Mouse (Mus musculus) activated CD4-positive, CD25-positive, alpha-beta regulatory T cell, adult 4 months (primary cell): ENCODE data around the gene Smyd3. TPM values are rescaled to one million over a fixed set of nuclear protein-coding genes. Genes with fewer than 3 reads are reported as not detected.
"Not testable (repeated sequence)": the region's sequence is repeated elsewhere in the genome, so short reads cannot be mapped to it uniquely, and the experiment has no call there.

Experiments used
- ATAC-seq: one replicate; pipeline ENCODE4 v1.8.0; 2017
- polyA plus RNA-seq, 2 experiments: library from polyadenylated mRNA; unstranded; fragments of 100-300 nt; shearing (Covaris generic); gene quantifications; one replicate each; pipeline ENCODE4 v1.2.1; 2017

Gene Smyd3
- polyA plus RNA-seq, 2 experiments from 2014 or later, result 24.6 to 32.6 TPM

GRCm38 (mm10) chr1:179373911-179374310, 143.9 kb downstream of the Smyd3 start:
- no peak for ATAC-seq

- ATAC-seq, result no peak
Measured at GRCm38 (mm10) chr1:179371191-179371590, 146.7 kb downstream of the Smyd3 start.

GRCm38 (mm10) chr1:179368426-179369010, 149.3 kb downstream of the Smyd3 start:
- no peak for ATAC-seq

GRCm38 (mm10) chr1:179361481-179362466, 156.1 kb downstream of the Smyd3 start:
- no peak for ATAC-seq

GRCm38 (mm10) chr1:179357111-179357510, 160.7 kb downstream of the Smyd3 start:
- no peak for ATAC-seq

GRCm38 (mm10) chr1:179354250-179354649, 163.6 kb downstream of the Smyd3 start:
- ATAC-seq, result no peak

- ATAC-seq, result no peak
Measured at GRCm38 (mm10) chr1:179345318-179345925, 172.4 kb downstream of the Smyd3 start.

GRCm38 (mm10) chr1:179343426-179343825, 174.4 kb downstream of the Smyd3 start:
- no peak for ATAC-seq

GRCm38 (mm10) chr1:179341589-179341988, 176.3 kb downstream of the Smyd3 start:
- no peak for ATAC-seq

GRCm38 (mm10) chr1:179339066-179339465, 178.8 kb downstream of the Smyd3 start:
- ATAC-seq, result no peak

GRCm38 (mm10) chr1:179337529-179337928, 180.3 kb downstream of the Smyd3 start:
- no peak for ATAC-seq

- no peak for ATAC-seq
Measured at GRCm38 (mm10) chr1:179326965-179327308, 190.9 kb downstream of the Smyd3 start.

- no peak for ATAC-seq
Measured at GRCm38 (mm10) chr1:179326262-179326964, 191.4 kb downstream of the Smyd3 start.

- ATAC-seq, result no peak
Measured at GRCm38 (mm10) chr1:179324271-179324670, 193.6 kb downstream of the Smyd3 start.

- no peak for ATAC-seq
Measured at GRCm38 (mm10) chr1:179313618-179314017, 204.2 kb downstream of the Smyd3 start.

GRCm38 (mm10) chr1:179309487-179309886, 208.4 kb downstream of the Smyd3 start:
- no peak for ATAC-seq

- ATAC-seq, result no peak
Measured at GRCm38 (mm10) chr1:179302446-179303230, 215.2 kb downstream of the Smyd3 start.

- ATAC-seq, result no peak
Measured at GRCm38 (mm10) chr1:179295626-179296025, 222.2 kb downstream of the Smyd3 start.

- no peak for ATAC-seq
Measured at GRCm38 (mm10) chr1:179293772-179294353, 224.0 kb downstream of the Smyd3 start.

- ATAC-seq, result not testable (repeated sequence)
Measured at GRCm38 (mm10) chr1:179290181-179290580, 227.7 kb downstream of the Smyd3 start.

- ATAC-seq, result no peak
Measured at GRCm38 (mm10) chr1:179289744-179290143, 228.1 kb downstream of the Smyd3 start.

GRCm38 (mm10) chr1:179286748-179287147, 231.1 kb downstream of the Smyd3 start:
- ATAC-seq, result no peak
